Mouse (Mus musculus) kidney, postnatal 14 days (tissue): Measurements from ENCODE around the gene Ascc1.

Experiments used
- DNase-seq: peaks from one replicate; pipeline ENCODE4 v3.0.0; 2022; ENCODE audit warnings: mixed read lengths

Ascc1 gene

GRCm38 (mm10) chr10:60002673-60003212 lies at the start of gene Ascc1, which contains the start of gene Anapc16:
Ascc1 (plus strand) TSS chr10:60002805.
Anapc16 (minus strand) TSS chr10:60003135.
- DNase-seq = peak; percentile 98

DNA sequence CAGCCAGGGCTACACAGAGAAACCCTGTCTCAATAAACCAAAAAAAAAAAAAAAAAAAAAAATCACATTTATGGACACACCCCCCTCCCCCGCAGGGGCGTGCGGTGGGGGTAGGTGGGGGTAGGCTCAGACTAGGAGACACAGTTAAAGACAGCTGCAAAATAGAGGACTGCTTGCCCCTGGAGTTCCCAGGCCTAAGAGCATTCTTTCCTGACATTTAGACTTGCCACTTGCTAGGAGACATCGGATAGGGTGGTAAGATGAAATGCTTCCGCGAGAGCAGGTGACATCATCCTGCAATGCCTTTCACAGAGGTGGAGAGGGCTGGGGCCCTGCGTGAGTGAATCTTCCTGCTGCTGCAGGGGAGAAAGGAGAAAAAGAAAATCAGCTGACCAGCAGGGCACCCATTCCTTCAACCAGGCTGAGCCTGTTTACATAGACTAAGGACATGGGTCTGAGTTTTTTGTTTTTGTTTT lies 49.0 kb upstream of the Ascc1 start:
- no peak for DNase-seq

- no peak for DNase-seq
These were observed 45.9 kb upstream of the Ascc1 start for GRCm38 (mm10) chr10:59956681-59957080.

- no peak for DNase-seq
These were observed 45.1 kb upstream of the Ascc1 start for GRCm38 (mm10) chr10:59957171-59958149.

DNA sequence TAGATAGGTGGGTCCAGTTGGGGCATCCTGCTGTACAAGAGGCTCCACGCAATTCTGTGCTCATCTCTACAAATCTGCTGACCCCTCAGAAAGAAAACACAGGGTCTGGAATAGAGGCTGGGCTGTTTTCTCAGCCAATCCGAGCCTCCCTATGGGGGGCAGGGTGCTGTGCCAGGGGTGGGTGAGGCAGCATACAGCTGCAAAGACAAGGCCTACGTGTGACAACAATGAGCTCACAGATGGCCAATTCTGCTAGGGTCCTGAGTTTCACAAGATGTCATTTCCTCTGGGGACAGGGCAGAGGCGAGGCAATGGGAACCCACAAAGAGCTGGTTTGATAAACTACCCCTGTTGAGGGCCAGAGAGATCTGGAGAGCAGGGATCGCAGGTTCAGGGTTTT lies 44.1 kb upstream of the Ascc1 start:
- no peak for DNase-seq

DNA sequence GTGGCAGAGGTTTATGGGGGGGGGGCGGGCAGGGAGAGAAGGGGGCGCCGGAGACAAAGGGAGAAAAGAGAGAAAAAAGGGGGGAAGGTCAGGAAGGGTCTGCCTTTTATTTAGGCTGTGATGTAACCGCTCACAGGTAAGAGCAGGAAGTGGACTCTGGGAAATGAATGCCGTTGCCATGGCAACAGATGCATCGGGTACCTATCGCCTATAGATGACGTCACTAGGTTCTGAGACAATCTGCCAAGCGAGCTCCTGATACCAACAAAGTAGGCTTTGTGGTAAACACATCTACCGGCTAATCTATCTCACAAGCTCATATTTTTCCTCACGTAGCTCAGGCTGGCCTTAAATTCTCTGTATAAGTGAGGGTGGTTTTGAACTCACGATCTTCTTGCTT lies 43.1 kb upstream of the Ascc1 start:
- DNase-seq = no peak

DNA sequence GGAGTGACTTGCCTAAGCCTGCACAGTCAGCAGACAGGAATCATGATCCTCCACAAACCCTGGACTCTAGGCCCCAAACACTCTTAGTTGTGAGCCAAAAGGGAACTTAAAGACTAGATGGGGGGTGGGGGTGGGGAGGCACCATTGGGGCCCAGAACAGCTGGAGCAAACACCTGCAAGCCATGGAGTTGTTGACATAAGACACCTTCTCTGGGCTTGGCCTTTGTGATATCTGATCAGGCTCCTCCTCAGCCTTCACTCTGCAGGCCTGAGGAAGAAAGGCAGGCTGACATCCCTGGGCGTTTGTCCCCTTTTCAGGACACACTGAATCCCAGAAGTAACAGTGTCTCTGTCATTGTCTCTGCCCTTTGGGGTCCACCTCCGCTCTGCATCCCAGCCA lies 39.0 kb upstream of the Ascc1 start:
- no peak for DNase-seq

- DNase-seq = peak; percentile 52
These were observed 37.9 kb upstream of the Ascc1 start for GRCm38 (mm10) chr10:59964504-59965361.

DNA sequence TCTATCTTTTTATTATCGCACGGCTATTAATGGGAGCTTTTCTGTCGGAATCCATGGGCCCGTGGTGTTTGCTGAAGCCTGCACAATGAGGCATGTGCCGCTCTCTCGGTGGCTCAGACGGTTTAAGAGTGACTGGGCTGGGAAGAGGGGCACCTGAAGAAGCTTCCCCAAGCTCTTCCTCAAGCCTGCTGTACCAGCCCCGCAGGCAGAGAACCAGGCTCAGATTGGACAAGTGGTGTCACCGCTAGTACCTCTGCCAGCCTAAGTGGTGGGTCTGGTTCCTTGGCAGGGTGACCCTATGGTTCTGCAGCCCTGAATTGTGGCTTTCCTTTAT lies 37.3 kb upstream of the Ascc1 start:
- DNase-seq = no peak

DNA sequence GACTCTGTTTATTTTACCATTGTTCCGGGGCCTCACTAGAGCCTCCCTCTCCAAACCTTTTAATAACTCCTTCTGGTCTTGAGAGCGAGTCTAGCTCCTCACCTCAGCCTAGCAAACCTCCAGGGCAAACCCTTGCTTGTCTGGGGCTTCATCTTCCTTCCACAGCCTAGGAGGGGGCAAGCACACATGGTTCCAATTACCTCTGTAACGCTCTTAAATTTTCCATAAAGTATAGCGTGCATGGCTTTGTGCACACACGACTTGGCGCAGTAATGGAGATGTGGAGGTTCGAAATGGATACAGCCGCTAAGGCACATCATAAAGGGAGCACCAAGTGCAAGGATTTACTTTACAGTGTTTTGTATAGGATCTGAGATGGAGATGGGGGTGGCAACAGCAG lies 36.8 kb upstream of the Ascc1 start:
- no peak for DNase-seq

DNA sequence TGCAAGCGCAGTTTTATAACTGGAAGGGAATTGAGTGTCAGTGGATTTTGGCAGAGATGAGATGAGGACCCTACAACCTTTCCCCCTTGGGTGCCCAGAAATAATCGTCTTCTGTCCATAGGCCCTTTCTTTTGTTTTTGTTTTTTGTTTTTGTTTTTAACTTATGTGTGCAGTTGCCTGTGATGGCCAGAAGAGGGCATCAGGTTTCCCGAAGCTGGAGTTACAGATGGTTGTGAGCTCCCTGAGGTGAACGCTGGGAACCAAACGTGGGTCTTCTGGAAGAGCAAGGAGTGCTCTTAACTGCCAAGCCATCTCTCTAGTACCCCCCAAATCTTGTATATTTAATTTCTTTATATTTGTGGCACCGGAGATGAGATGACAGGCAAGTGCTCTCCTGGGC lies 35.9 kb upstream of the Ascc1 start:
- no peak for DNase-seq

GRCm38 (mm10) chr10:59967309-59967942 lies 35.2 kb upstream of the Ascc1 start:
- peak; percentile 84 for DNase-seq

DNA sequence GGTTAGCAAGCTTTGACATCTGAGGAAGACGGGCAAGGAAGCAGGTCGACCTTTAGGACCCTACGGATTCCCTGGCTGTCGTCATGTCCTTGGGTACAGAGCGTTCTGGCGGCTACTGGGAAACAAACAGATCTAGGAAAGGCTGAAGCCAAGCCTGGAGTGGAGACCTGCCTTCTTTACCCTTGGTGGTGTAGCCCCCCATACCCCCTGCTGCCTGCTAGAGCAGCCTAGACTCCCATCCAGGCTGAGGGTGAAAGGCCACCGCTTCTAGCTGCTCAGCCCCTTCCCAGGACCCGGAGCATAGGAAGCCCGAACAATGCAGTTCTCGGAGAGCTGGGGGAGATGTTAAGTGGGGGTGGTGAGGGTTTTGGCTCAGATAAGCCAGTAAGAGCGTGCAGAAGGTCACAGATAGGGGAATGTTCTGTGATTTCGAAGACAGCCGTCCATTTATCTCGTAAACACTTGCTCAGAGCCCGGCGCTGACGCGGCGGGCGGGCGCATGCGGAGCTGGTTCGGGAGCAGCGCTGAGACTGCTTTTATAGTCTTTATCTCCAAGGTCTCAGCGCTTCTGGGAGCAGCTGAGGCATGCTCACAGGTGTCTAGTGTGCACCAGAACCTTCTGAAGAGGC lies 32.7 kb upstream of the Ascc1 start:
- peak; percentile 88 for DNase-seq

DNA sequence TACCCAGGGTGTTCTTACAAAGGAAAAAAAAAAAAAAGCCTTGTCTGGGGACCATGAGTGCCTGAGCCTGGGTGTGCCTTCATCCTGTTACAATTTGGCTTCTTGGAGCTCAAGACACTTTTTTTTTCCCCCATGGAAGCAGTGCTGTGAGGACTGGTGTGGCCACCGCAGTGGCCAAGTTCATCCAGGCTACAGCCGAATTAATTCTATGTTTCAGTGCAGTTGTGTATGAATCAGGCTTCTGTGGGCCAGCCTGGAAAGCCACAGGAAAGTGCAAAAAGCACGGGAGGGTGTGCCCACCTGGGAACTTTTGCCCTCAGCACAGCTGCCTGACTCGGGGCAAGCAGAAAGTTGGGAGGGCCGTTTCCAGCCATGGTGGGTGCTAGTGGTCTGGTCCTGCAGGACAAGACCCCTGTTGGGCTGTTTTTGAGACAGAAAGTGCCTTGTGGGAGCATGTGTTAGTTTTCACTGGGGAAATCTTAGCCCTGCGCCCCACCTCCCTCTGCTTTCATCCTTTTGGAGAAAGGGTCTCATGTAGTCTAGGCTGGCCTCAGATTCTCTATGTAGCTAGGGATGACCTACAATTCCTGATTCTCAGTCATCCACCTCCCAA lies 32.0 kb upstream of the Ascc1 start:
- no peak for DNase-seq

GRCm38 (mm10) chr10:59971813-59972212 lies 30.8 kb upstream of the Ascc1 start:
- DNase-seq = no peak

DNA sequence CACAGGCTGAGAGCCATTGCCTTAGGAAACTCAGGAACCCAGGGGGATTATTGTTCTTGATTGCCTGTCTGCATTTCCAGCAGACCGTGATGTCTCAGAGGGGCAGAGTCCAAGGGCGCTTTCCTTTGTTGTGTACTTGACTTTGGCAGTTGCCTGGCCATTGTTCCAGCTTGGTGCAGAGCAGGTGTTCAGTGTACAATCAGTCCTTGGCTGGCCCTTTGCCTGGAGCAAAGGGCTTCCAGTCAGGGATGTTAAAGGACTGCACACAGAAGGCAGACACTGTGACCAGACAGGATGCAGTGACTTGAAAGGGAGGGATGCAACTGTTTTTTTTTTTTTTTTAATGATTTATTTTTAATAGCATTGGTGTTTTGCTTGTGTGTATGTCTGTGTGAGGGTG lies 30.1 kb upstream of the Ascc1 start:
- peak; percentile 86 for DNase-seq

DNA sequence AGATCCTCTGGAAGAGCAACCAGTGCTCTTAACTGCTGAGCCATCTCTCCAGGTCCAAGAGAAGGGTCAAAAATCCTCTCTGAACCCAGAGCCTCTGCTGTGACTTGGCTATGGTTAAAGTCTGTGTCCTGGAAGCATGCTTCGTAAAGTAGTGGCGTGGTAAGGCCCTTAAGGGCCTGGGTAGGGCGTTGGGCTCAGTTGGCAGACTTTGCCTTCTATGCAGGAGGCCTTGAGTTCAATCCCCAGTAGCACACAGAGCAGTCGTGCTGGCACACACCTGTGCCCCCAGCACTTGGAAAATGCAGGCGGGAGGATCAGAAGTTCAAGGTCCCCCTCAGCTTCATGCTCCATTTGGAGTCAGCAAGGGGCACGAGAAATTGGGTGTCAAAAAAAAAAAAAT lies 29.6 kb upstream of the Ascc1 start:
- no peak for DNase-seq

DNA sequence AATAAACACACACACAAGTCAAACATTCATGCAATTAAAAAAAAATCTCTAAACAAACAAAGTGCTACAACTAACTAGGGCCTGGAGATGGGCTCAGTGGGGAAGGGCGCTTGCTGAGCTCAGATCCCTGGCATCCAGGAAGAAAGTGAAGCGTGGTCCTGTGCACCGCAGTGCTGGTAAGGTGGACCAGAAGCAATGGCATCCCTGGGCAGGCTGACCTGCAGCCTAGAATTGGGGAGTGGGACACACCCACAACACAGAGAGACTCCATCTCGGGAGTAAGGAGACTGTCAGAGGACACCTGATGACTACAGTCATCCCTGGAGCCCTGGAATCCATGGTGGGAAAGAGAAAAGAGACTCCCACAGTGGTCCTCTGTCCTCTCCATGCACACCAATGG lies 29.2 kb upstream of the Ascc1 start:
- DNase-seq = no peak

GRCm38 (mm10) chr10:59974191-59974664 lies 28.4 kb upstream of the Ascc1 start:
- DNase-seq = peak; percentile 86

GRCm38 (mm10) chr10:59974786-59975185 lies 27.8 kb upstream of the Ascc1 start:
- peak; percentile 66 for DNase-seq

- no peak for DNase-seq
These were observed 25.5 kb upstream of the Ascc1 start for GRCm38 (mm10) chr10:59977141-59977540.
